Mouse (Mus musculus): ENCODE results near the gene Dnm3.

The Dnm3 gene

GRCm38 (mm10) chr1:162126856-162127792 is 350.7 kb downstream of the Dnm3 start:
- intact Hi-C loops (cut with DNase I) = no loop called here

GRCm38 (mm10) chr1:162124396-162124795 is 353.4 kb downstream of the Dnm3 start:
- intact Hi-C loops (cut with DNase I) = no loop called here

- intact Hi-C loops (cut with DNase I) = no loop called here
These were observed 356.2 kb downstream of the Dnm3 start for GRCm38 (mm10) chr1:162121441-162122200.

- intact Hi-C loops (cut with DNase I) = no loop called here
These were observed 368.4 kb downstream of the Dnm3 start for GRCm38 (mm10) chr1:162109437-162109813.

- intact Hi-C loops (cut with DNase I) = no loop called here
These were observed 369.0 kb downstream of the Dnm3 start for GRCm38 (mm10) chr1:162108726-162109436.

- intact Hi-C loops (cut with DNase I) = no loop called here
These were observed 369.6 kb downstream of the Dnm3 start for GRCm38 (mm10) chr1:162108181-162108671.

- intact Hi-C loops (cut with DNase I) = no loop called here
These were observed 370.7 kb downstream of the Dnm3 start for GRCm38 (mm10) chr1:162107011-162107606.

- intact Hi-C loops (cut with DNase I) = no loop called here
These were observed 376.6 kb downstream of the Dnm3 start for GRCm38 (mm10) chr1:162100961-162101830.

- intact Hi-C loops (cut with DNase I) = no loop called here
These were observed 377.6 kb downstream of the Dnm3 start for GRCm38 (mm10) chr1:162100033-162100820.

GRCm38 (mm10) chr1:162099203-162099602 is 378.6 kb downstream of the Dnm3 start:
- intact Hi-C loops (cut with DNase I) = no loop called here

GRCm38 (mm10) chr1:162094523-162095272 is 383.1 kb downstream of the Dnm3 start:
- intact Hi-C loops (cut with DNase I) = no loop called here

- intact Hi-C loops (cut with DNase I) = no loop called here
These were observed 383.9 kb downstream of the Dnm3 start for GRCm38 (mm10) chr1:162093806-162094522.

- intact Hi-C loops (cut with DNase I) = no loop called here
These were observed 384.8 kb downstream of the Dnm3 start for GRCm38 (mm10) chr1:162092899-162093659.

- intact Hi-C loops (cut with DNase I) = no loop called here
These were observed 385.4 kb downstream of the Dnm3 start for GRCm38 (mm10) chr1:162092401-162092800.

GRCm38 (mm10) chr1:162083886-162084478 is 393.9 kb downstream of the Dnm3 start:
- intact Hi-C loops (cut with DNase I) = no loop called here

GRCm38 (mm10) chr1:162083354-162083753 is 394.5 kb downstream of the Dnm3 start:
- intact Hi-C loops (cut with DNase I) = no loop called here

- intact Hi-C loops (cut with DNase I) = no loop called here
These were observed 395.1 kb downstream of the Dnm3 start for GRCm38 (mm10) chr1:162082711-162083110.
